In the genomic region with DNA sequence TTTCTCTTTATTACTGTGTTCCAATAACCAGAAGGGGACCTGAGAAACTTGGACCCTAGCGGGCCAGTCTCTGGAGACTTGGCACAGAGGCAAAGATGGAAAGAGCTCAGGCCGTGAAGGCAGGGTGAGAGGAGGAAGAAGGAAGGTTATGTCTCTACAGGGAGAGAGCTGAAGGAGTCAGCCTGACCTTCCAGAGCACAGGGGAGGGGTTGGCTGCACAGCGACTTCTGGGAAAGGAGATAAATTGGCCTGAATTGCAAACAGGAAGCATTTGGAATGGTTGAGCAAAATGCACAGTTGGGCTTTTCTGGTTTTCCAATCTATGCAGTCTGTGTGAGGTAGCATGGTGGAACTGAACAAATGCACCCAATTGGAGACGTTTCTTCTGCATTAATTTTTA, we compare ENCODE assay signal across 9 mouse cellular contexts. TPM values are rescaled to one million over a fixed set of nuclear protein-coding genes. Genes with fewer than 3 reads are reported as not detected.
A peak's percentile ranks its signal among the peaks of the same experiment; 100 is the strongest.
DNase-seq lines count a peak whose midpoint lies in the region; ATAC-seq and TF ChIP-seq lines count a peak whose summit lies in the region.
"Had no signal": no experiment of that assay in that cellular context is flagged by ENCODE, and none has a peak within 500 bp of the region (broad histone marks: within the 10 kb centered on the region; RNA-seq: fewer than 3 reads in every experiment).

No protein-coding gene starts in this region.

- H3K4me2 ChIP-seq in kidney, postnatal 0 days (ENCODE audit: low read length): no peak overlapping the region
- H3K4me2 ChIP-seq in kidney, embryonic 14.5 days (replicated peaks; ENCODE audit: low read depth, low read length): no peak overlapping the region
- no peak overlapping the region for H3K4me2 ChIP-seq in heart, embryonic 12.5 days
- peak overlapping the region; percentile 90 for H3K4me2 ChIP-seq in liver, embryonic 14.5 days (ENCODE audit: low read depth)

- no peaks in the 10 kb centered on the region; the same call in 1 of the 2 replicates for H3K4me1 ChIP-seq in kidney, postnatal 0 days (replicated peaks; ENCODE audit: insufficient read depth, low read length)
- peaks cover 4% of the 10 kb centered on the region; the same call in 1 of the 2 replicates for H3K4me1 ChIP-seq in kidney, embryonic 14.5 days (ENCODE audit: control insufficient read depth, insufficient read depth, low read length)
- H3K4me1 ChIP-seq in bone marrow macrophage, adult 2 months (ENCODE audit: control insufficient read depth, insufficient read depth, low read length): peaks cover 15% of the 10 kb centered on the region
- H3K4me1 ChIP-seq in heart, embryonic 12.5 days (replicated peaks): peaks cover 22% of the 10 kb centered on the region
- peaks cover 50 to 66% of the 10 kb centered on the region in 2 experiments for H3K4me1 ChIP-seq in liver, embryonic 14.5 days (replicated peaks; ENCODE audit: control insufficient read depth in 2 of 2, insufficient read depth in 2 of 2, low read length in 1 of 2)

- no peaks in the 10 kb centered on the region for H3K27me3 ChIP-seq in kidney, postnatal 0 days (ENCODE audit: insufficient read depth, low read length)
- H3K27me3 ChIP-seq in kidney, embryonic 14.5 days (ENCODE audit: control insufficient read depth, insufficient read depth, low read length): no peaks in the 10 kb centered on the region
- H3K27me3 ChIP-seq in heart, embryonic 12.5 days (replicated peaks): no peaks in the 10 kb centered on the region
- no peaks in the 10 kb centered on the region for H3K27me3 ChIP-seq in liver, embryonic 14.5 days (ENCODE audit: control insufficient read depth, insufficient read depth, low read length)

- no peaks in the 10 kb centered on the region for H3K9me3 ChIP-seq in kidney, postnatal 0 days (replicated peaks; ENCODE audit: low read length)
- no peaks in the 10 kb centered on the region for H3K9me3 ChIP-seq in kidney, embryonic 14.5 days (ENCODE audit: control insufficient read depth, low read length)
- no peaks in the 10 kb centered on the region for H3K9me3 ChIP-seq in heart, embryonic 12.5 days (replicated peaks)
- H3K9me3 ChIP-seq in liver, embryonic 14.5 days (ENCODE audit: control insufficient read depth, low read length): no peaks in the 10 kb centered on the region

- H3K27ac ChIP-seq in kidney, postnatal 0 days: peak overlapping the region; percentile 40
- H3K27ac ChIP-seq in kidney, embryonic 14.5 days (ENCODE audit: low read depth, low read length): no peak overlapping the region
- H3K27ac ChIP-seq in bone marrow macrophage, adult 2 months (ENCODE audit: insufficient read depth, low read depth, low read length): peak overlapping the region; percentile 22
- 0 out of 2 replicates have a peak overlapping the region, but pooled peaks have one; percentile 8 for H3K27ac ChIP-seq in heart, embryonic 12.5 days (ENCODE audit: poor library complexity, severe bottlenecking)
- peak overlapping the region; percentile 90 for H3K27ac ChIP-seq in liver, embryonic 14.5 days

- no peak for ATAC-seq in kidney, postnatal 0 days (replicated peaks; ENCODE audit: low FRiP score, low read depth)
- no peak for ATAC-seq in kidney, embryonic 14.5 days (ENCODE audit: low FRiP score, low TSS enrichment)
- no peak for ATAC-seq in heart, embryonic 12.5 days (ENCODE audit: insufficient number of reproducible peaks, low FRiP score)
- peak; percentile 9; the same call in 1 of the 2 replicates for ATAC-seq in liver, embryonic 14.5 days (ENCODE audit: insufficient read depth)

- TF ChIP-seq CTCF in kidney, postnatal 0 days (IDR thresholded peaks at IDR 0.05; ENCODE audit: low read depth): no peak
- no peak for TF ChIP-seq CTCF in bone marrow macrophage, adult 2 months (IDR thresholded peaks at IDR 0.05; ENCODE audit: low read depth, low read length)
- no peak for TF ChIP-seq CTCF in liver, embryonic 14.5 days (IDR thresholded peaks at IDR 0.05; ENCODE audit: low read depth)

- peak; percentile 54 for DNase-seq in kidney, postnatal 0 days (ENCODE audit: low spot score)
- DNase-seq in liver, embryonic 14.5 days (ENCODE audit: low read depth in 3 of 3, low spot score in 3 of 3): peak; percentile 45 to 57 (median 46)
- DNase-seq in right cerebral cortex, postnatal 36 days (ENCODE audit: low spot score in 2 of 2): no peak
- no peak for DNase-seq in frontal cortex, postnatal 25 days (ENCODE audit: low spot score in 2 of 2)
- DNase-seq: kidney, adult 9 months; thymus, postnatal 4 days had no signal

- 42% methylated on average over 4 of the region's 4 CpGs for WGBS in kidney, postnatal 0 days
- 49% methylated on average over 4 of the region's 4 CpGs for WGBS in kidney, embryonic 14.5 days
- 49% methylated on average over 4 of the region's 4 CpGs for WGBS in heart, embryonic 12.5 days
- 33% methylated on average over 4 of the region's 4 CpGs for WGBS in liver, embryonic 14.5 days (ENCODE audit: insufficient replicate concordance)

- no peaks in the 10 kb centered on the region for H3K36me3 ChIP-seq in kidney, postnatal 0 days (ENCODE audit: insufficient read depth, low read length)
- H3K36me3 ChIP-seq in kidney, embryonic 14.5 days (ENCODE audit: control insufficient read depth, insufficient read depth, low read length): no peaks in the 10 kb centered on the region
- no peaks in the 10 kb centered on the region for H3K36me3 ChIP-seq in heart, embryonic 12.5 days
- H3K36me3 ChIP-seq in liver, embryonic 14.5 days (replicated peaks; ENCODE audit: control insufficient read depth, insufficient read depth, low read depth): no peaks in the 10 kb centered on the region

- no peak overlapping the region for H3K9ac ChIP-seq in kidney, postnatal 0 days (ENCODE audit: low read depth, low read length)
- H3K9ac ChIP-seq in kidney, embryonic 14.5 days (ENCODE audit: low read depth, low read length): no peak overlapping the region
- H3K9ac ChIP-seq in heart, embryonic 12.5 days: no peak overlapping the region
- peak overlapping the region; percentile 68 for H3K9ac ChIP-seq in liver, embryonic 14.5 days (replicated peaks)

- no peak overlapping the region for H3K4me3 ChIP-seq in kidney, postnatal 0 days (replicated peaks; ENCODE audit: low read depth, low read length)
- no peak overlapping the region for H3K4me3 ChIP-seq in kidney, embryonic 14.5 days (ENCODE audit: low read length)
- no peak overlapping the region for H3K4me3 ChIP-seq in bone marrow macrophage, adult 2 months (ENCODE audit: insufficient read depth, low read length)
- H3K4me3 ChIP-seq in heart, embryonic 12.5 days: no peak overlapping the region
- peak overlapping the region; percentile 28 to 45; a peak in 3 of 4 replicates for H3K4me3 ChIP-seq in liver, embryonic 14.5 days (ENCODE audit: insufficient read depth in 1 of 2, low read depth in 2 of 2, low read length in 2 of 2)

- no peak for TF ChIP-seq POLR2A in bone marrow macrophage, adult 2 months (IDR thresholded peaks at IDR 0.05; ENCODE audit: borderline replicate concordance, low read depth, low read length)

- no peak for TF ChIP-seq EP300 in liver, embryonic 14.5 days (IDR thresholded peaks at IDR 0.05; ENCODE audit: low read depth)

RNA-seq across cellular contexts. Expression of gene Wipi1, which starts 5.0 kb away (rescaled TPM):
- 42.0 and 42.6 TPM in 2 replicates for polyA plus RNA-seq in kidney, postnatal 0 days (2015; fragmentation: Nextera tagmentation; extraction: Ambion mirVana)
- 15.0 and 19.6 TPM in 2 replicates for polyA plus RNA-seq in kidney, embryonic 14.5 days (2014; fragmentation: Nextera tagmentation; extraction: Ambion mirVana)
- 17.2 and 21.3 TPM in 2 replicates for polyA plus RNA-seq in bone marrow macrophage, adult 2 months (2012; ENCODE audit: insufficient read depth, insufficient read length, missing spikeins)
- polyA plus RNA-seq in heart, embryonic 12.5 days (2016; fragmentation: Nextera tagmentation; extraction: Ambion mirVana): 49.9 and 51.3 TPM in 2 replicates
- 8.3 and 11.9 TPM in 2 replicates for polyA plus RNA-seq in liver, embryonic 14.5 days (2012; rRNA removed)
- 9.0 and 13.4 TPM in 2 replicates for polyA plus RNA-seq in liver, embryonic 14.5 days (2014; fragmentation: Nextera tagmentation; extraction: Ambion mirVana)

RNA-seq across cellular contexts. Expression of gene Prkar1a, which starts 32.4 kb away (rescaled TPM):
- polyA plus RNA-seq in kidney, postnatal 0 days (2015; fragmentation: Nextera tagmentation; extraction: Ambion mirVana): 340 and 372 TPM in 2 replicates
- polyA plus RNA-seq in kidney, embryonic 14.5 days (2014; fragmentation: Nextera tagmentation; extraction: Ambion mirVana): 273 and 367 TPM in 2 replicates
- 164 and 173 TPM in 2 replicates for polyA plus RNA-seq in bone marrow macrophage, adult 2 months (2012; ENCODE audit: insufficient read depth, insufficient read length, missing spikeins)
- 507 and 511 TPM in 2 replicates for polyA plus RNA-seq in heart, embryonic 12.5 days (2016; fragmentation: Nextera tagmentation; extraction: Ambion mirVana)
- 30.1 and 43.9 TPM in 2 replicates for polyA plus RNA-seq in liver, embryonic 14.5 days (2012; rRNA removed)
- polyA plus RNA-seq in liver, embryonic 14.5 days (2014; fragmentation: Nextera tagmentation; extraction: Ambion mirVana): 115 and 128 TPM in 2 replicates

Comparison
In these comparisons a context has a peak if more than half of its experiments do, and no peak if none do; other contexts are left out.
1. DNase-seq: peak in kidney, postnatal 0 days (single experiment) and liver, embryonic 14.5 days (3 of 3); none in right cerebral cortex, postnatal 36 days (0 of 2) and frontal cortex, postnatal 25 days (0 of 2).
2. H3K4me3 ChIP-seq: peak in liver, embryonic 14.5 days (2 of 2); none in kidney, postnatal 0 days (single experiment), kidney, embryonic 14.5 days (single experiment), bone marrow macrophage, adult 2 months (single experiment) and heart, embryonic 12.5 days (single experiment).